Mouse (Mus musculus): ENCODE measurements around the gene Ywhae.

The Ywhae gene

GRCm38 (mm10) chr11:75737806-75738476, 5.3 kb downstream of the Ywhae start:
- DNase-seq = no peak

- no peak for DNase-seq
Observed at GRCm38 (mm10) chr11:75738477-75738821, 5.8 kb downstream of the Ywhae start.

DNA sequence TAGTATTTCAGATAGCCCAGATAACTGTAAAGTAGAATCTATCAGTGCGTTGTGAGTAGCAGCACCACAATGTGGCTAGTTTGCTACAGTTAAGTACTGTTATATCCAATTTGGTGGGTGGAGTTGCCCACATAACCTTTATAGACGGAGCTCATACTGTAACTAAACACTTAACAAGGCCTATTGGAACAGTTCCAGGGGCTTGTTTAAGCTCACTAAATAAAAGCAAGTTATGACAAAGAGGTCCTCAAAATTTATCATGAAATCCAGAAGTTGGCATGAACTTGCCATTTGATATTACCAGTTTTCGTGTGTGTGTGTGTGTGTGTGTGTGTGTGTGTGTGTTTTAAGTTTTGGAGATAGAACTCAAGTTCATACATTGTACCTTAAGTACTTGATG, 7.5 kb downstream of the Ywhae start:
- DNase-seq = no peak

- no peak for DNase-seq
Observed at GRCm38 (mm10) chr11:75741615-75742014, 8.9 kb downstream of the Ywhae start.

DNA sequence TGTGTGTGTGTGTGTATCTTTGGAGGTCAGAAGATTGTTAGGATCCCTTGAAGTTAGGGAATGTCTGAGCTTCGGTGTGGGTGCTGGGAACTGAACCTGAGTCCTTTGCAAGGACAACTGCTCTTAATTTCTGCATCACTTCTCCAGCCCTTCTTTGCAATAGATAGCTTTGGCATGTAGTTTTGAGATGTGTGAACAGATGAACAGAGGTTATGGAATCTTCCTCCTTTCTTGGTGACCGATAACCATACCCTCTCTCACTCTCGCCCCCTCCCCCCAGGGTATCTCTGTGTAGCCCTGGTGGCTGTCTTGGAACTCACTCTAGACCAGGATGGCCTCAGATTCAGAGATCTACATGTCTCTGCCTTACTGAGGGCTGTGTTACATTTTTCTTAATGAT, 12.1 kb downstream of the Ywhae start:
- DNase-seq = no peak

- peak; percentile 41 to 48 for DNase-seq
Observed at GRCm38 (mm10) chr11:75750537-75750936, 17.9 kb downstream of the Ywhae start.

DNA sequence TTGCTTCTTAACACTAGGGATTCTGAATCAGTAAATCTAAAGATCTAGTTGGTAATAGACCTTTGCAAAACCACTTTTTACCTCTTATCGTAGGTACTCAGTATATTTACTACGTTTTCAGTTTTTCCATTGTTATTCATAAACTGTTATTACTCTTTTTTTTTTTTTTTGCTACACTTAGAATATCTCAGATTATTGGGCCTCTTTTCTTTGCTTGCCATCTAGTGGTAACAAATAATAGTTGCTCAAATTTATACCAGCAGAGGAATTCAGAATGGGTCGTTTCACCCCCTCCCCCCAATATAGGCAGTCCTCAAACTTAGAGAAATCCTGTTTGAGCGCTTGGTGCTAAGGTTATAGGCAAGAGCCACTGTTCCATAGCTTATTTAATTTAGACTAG, 18.4 kb downstream of the Ywhae start:
- no peak for DNase-seq

DNA sequence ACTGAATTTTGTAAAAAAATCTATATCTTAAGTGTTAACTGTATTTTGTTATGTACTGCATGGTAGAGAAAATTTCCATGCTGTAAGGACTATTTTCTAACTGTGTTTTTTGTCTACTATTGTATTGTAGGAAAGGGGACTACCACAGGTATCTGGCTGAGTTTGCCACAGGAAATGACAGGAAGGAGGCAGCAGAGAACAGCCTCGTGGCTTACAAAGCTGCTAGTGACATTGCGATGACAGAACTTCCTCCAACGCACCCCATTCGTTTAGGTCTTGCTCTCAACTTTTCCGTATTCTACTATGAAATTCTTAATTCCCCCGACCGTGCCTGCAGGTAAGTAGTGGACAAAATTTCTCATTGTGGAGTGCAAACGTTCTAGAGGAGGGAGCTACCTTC, 24.0 kb downstream of the Ywhae start:
- no peak for DNase-seq

DNA sequence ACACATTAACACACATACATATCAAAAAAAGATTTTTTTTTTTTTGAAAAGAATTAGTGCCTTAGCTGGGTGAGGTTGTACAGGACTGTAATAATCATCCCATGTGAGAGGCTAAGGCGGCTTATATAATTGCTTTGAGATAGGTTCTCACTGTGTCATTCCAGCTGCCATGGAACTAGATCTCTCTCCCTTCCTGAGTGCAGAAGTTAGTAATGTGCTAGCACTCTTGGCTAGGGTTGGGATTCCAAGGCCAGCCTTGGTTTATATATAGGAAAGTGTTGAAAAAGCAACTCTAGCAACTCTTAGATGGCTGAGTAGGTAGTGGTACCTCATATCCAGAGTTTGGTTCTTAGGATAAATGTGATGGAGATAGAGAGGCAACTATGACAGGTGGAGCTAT, 25.9 kb downstream of the Ywhae start:
- no peak for DNase-seq

DNA sequence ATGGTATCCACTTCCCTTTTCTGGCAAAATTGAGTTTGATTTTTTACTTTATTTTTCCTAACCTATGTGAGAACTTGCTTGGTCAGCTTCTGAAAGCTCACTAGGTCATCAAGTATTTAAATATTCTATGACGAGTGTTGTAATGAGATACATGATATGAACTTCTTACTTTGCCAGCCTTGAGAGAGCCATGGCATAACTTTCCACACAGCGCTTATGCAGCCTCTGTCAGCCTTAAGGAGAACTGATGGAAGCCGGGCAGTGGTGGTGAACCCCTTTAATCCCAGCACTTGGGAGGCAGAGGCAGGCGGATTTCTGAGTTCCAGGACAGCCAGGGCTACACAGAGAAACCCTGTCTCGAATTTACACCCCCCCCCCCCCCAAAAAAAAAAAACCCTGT, 28.1 kb downstream of the Ywhae start:
- DNase-seq = no peak

DNA sequence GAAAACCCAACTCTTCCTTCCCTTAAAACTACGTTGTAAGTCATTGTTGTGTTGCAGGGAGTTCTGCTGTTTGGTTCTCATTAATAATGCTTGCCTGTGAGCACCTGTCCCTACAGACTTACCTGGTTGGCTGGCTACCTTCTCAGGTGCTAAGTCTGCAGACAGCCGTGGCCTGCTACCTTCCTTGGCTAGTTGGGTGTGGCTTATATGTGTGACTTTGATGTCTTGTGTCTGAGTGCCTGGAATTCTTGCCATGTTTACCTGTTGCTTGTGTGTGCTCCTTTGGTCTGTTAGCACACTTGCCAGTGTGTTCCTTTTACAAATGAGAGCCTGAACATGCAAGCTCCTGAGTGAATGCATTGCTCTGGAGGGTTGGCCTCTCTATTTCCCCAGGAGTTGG, 30.0 kb downstream of the Ywhae start:
- no peak for DNase-seq

GRCm38 (mm10) chr11:75764521-75765023, 31.9 kb downstream of the Ywhae start:
- no peak for DNase-seq

- no peak for DNase-seq
Observed at GRCm38 (mm10) chr11:75765161-75765560, 32.5 kb downstream of the Ywhae start.

DNA sequence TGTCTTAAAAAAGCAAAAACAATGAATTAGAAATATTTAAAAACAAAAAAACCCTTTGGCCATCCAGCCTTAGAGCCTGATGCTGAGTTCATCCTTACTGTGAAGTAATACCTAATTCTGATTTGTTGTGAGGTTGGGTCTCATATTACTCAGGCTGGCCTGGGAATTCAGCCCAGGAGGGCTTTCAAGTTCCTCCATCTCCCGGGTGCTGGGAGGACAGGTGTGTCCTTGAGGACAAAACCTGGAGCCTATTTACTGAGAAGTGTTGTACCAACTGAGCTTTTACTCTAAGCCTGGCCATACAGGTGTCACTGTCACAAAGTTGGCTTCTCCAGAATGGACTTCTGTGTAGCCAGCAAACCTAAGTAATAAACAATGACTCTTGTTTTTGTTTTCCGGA, 34.3 kb downstream of the Ywhae start:
- no peak for DNase-seq

- no peak for DNase-seq
Observed at GRCm38 (mm10) chr11:75768091-75768989, 35.7 kb downstream of the Ywhae start.

DNA sequence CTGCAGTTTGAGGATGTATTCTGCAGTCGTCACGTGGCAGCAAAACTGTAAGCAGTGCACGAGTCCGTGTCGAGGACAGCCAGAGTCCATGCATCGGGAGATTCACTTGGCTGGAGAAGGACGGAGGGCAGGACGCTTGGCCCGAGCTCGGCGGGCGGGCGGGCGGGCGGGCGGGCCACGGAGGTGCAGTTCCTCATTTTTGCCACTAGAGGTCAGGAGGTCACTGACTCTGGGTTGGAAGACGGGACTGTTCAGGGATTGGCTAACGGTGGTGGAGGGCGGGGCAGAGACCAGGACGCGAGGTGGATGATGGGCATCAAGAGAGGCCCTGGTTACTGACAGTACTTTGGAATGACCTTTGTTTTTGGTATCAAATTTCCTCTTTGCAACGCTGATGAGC, 36.5 kb downstream of the Ywhae start:
- peak; percentile 94 for DNase-seq

DNA sequence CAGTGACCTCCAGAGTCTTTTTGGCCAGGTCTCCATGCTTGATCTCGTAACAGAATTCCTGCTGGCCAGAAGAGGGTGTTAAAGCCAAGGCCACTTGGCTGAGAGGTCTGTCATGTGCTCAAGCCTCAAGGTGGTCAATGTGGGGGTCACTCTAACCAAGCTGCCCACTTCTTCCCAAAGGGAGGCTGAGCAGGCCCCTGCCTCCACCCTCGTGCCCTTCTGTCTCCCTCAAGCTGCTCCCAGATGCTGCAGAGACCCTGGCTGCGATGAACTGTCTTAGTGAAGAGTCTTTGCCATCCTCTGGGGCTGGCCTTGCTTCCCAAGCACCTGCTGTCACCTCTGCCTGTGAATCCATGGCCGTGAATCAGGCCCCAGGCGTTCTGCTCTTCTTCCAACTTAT, 39.9 kb downstream of the Ywhae start:
- no peak for DNase-seq

GRCm38 (mm10) chr11:75775919-75776318, 43.2 kb downstream of the Ywhae start:
- DNase-seq = no peak

GRCm38 (mm10) chr11:75781919-75782318, 49.2 kb downstream of the Ywhae start:
- peak; percentile 88 to 91 for DNase-seq

DNA sequence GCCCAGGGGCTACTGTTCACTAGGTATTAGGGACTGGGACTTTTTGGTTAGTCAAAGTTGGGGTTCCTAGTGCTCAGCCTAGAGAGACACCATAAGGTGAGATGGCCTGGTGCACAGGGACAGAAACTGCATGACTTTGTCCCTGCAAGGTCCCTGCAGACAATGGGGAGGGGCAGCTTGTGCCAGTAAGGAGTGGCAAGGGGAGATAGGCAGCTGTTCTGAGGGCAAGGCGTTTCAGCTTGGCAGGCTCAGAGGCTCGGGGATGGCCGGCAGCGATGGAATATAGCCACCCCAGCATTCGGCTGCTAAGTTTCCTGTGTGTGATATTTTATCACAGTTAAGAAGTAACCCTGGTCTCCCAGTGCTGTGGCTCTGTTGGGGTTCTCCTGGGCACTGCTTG, 51.1 kb downstream of the Ywhae start:
- DNase-seq = no peak

DNA sequence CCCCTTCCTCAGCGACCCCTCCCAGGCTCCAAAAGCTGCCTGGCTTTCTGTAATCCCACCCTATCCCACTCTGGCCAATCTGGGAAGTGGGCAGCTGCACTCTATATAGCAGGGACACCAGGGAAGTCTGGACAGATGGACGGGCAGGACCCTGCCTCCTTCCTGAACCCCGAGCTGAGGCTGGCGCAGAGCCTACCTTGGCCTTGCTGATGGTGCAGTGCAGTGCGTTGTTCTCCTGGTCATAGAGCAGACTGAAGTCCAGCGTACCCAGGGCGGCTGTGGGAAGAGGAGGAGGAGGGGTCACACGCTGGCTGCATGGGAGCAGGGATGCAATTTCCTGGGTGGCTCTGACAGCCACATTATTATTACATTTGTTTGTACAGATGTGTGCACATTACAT, 53.2 kb downstream of the Ywhae start:
- no peak for DNase-seq

GRCm38 (mm10) chr11:75792535-75792934, 59.9 kb downstream of the Ywhae start:
- DNase-seq = no peak

DNA sequence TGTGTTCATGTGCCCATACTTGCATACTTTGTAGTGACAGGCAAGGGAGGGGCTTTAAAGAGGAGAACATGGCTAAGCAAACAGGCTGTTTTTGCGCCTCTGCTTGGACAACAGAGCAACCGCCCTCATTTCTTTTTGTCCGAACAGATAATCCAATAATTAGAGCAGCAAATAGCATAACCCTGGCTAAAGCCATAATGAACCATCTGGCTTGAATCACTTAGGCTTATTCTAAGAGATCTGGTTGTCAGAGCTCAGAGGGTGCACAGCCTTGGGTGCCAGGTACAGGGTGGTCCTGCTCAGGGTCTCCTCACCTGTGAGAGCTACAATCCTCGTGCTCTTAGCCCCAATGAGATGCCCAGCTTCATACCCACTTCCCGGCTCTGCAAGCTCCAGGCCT, 60.7 kb downstream of the Ywhae start:
- DNase-seq = no peak

DNA sequence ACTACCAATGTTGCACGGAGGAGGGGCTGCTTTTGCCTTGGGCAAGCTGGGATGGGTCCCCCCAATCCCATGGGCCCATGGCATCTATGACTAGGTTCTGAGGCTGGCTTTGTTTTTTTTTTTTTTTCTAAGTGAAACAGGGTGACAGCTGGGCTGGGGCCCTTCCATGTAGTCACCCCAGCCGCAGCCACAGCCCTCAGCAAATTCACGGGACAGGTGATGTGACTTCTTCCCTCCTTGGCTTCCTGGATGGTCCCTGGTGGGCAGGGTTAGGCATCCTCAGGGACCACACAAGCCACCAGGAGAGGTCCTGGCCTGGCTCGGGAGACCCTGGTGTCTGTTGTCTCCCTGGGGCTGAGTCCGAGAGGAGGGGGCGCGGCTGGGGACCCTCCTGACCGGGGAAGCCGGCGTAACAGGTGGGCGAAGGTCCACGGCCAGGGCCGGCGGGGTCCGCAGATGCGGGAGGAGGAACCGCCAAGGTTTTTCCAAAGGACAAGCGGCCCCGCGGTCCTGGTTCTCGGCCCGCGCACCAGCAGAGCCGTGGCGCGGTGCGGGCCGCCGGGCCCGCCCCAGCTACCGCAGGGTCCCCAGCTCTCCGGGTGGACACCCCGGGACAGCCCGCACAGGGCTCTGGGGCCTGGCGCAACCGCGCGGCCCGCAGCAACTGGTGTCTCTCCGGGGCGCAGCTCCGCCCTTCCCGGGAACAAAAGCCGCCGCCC, 62.1 kb downstream of the Ywhae start:
- DNase-seq = no peak
